Mouse (Mus musculus): ENCODE data around the gene Nabp2. TPM values are rescaled to one million over a fixed set of nuclear protein-coding genes. Genes with fewer than 3 reads are reported as not detected.

Gene Nabp2
- 48.3 TPM for polyA plus RNA-seq (2015; fragmentation: Illumina TruSeq; extraction: RNeasy Lipid Tissue Mini Kit (QIAGEN cat#74804); ENCODE audit: insufficient read depth, low replicate concordance)

DNA sequence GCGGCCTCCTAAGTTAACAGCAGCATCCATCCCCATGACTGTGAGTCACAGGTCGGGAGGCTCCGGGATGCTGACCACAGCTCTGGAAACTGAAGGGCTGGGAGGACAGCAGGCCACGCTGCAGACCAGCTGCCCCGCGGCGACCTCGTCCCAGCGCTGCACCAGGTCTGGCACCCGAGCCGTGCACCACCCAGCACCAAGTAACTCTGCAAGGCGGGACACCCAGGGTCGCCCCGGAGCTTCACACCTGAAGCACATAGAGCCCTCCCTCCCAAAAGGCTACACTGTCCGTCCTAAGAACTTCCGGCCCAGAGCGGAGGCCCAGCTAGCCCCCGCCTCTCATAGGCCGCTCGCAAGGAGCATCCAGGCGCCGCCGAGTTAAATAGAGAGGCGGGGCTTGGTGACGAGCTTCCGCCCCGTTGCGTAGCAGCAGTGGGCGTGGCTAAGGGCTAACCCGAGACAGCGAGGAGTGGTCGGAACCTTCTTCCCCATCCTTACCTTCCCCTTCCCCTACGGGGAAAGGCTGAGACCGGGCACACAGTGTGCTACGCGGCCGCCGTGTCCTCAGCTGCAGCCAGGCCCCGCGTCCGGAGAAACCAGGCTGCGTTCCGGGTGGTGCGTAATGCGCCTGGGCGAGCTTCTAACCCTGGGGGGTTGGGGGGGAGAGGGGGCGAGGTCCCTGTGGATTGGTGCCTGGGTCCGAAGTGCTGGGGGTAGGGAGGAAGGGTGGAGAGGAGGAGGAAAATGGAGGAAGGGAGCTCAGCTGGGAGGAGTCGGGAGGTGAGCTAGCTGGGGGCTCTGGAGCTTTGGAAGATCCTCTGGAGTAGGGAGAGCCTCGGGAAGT lies at the start of gene Nabp2, which contains the start of gene Rnf41:
Nabp2 (minus strand) TSS at position 282 of the 844 bp plus-strand sequence.
Rnf41 (plus strand) TSS at position 447 of the 844 bp plus-strand sequence.

DNA sequence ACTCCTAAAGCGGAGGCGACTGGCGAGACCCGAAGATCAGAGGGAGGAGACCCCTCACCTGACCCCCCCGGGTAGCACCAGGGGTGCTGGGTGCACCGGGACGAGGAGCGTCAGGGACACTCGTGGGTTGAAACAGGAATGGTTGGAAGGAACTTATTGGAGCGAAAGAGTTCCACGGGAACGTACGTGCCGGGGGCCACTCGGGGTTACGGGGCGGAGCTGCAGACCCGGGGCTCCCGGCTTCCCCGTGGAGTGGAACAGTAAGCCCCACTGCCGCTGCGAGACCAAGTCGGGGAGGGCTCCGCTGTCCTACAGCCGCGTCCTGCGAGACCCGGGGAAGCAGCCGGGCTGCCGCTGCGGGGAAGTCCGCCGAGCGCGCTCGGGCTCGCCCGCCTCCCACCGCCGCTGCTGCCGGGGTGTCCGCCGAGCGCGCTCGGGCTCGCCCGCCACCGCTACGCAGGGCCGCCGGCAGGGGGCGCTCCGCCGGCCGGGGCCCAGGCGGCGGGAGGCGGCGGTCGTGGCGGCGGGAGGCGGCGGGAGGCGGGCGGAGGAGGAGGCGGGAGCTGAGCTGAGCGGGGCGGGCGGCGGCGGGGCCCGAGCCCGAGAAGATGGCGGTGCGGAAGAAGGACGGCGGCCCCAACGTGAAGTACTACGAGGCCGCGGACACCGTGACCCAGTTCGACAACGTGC lies 47.6 kb upstream of the Nabp2 start, which contains the start of gene Smarcc2:
Smarcc2 (plus strand) TSS at position 530 of the 690 bp plus-strand sequence.

DNA sequence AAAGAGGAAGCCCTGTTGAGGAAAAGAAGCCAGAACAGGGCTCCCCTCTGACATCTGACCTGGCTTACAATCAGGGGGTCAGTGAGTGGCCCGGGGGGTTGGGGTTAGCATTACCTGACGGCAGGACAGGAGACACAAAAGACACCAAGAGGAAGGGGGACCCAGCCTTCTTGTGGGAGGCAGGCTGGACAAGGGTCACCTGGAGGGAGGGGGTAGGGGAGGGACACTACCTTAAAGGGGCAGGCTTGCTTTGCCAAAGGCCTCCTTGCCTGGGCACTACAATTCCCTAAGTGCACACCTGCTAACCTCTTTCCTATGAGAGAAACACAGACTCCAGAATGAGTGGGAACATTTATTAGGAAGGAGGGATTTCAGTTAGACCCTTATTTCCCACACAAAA lies 10.2 kb downstream of the Nabp2 start, which contains the start of gene Slc39a5:
Slc39a5 (minus strand) TSS at position 174 of the 400 bp plus-strand sequence.

GRCm38 (mm10) chr10:128376455-128377211 lies 34.7 kb downstream of the Nabp2 start, which contains the start of gene Ankrd52:
TSS of gene Ankrd52 (plus strand) at chr10:128377115.

GRCm38 (mm10) chr10:128368402-128369217 lies 42.7 kb downstream of the Nabp2 start, which contains the start of gene Coq10a:
TSS of gene Coq10a (minus strand) at chr10:128368997.

Other genes with a start within 250 kb of the Nabp2 start
- 28.3 TPM for gene Rbms2, start 231.2 kb downstream of the Nabp2 start, polyA plus RNA-seq (2015; fragmentation: Illumina TruSeq; extraction: RNeasy Lipid Tissue Mini Kit (QIAGEN cat#74804); ENCODE audit: insufficient read depth, low replicate concordance)
- 1.1 TPM for gene Gls2, start 217.0 kb downstream of the Nabp2 start, polyA plus RNA-seq (2015; fragmentation: Illumina TruSeq; extraction: RNeasy Lipid Tissue Mini Kit (QIAGEN cat#74804); ENCODE audit: insufficient read depth, low replicate concordance)
- gene Spryd4, start 199.7 kb downstream of the Nabp2 start, polyA plus RNA-seq (2015; fragmentation: Illumina TruSeq; extraction: RNeasy Lipid Tissue Mini Kit (QIAGEN cat#74804); ENCODE audit: insufficient read depth, low replicate concordance): 13.4 TPM
- not detected for gene Mip, start 185.7 kb downstream of the Nabp2 start, polyA plus RNA-seq (2015; fragmentation: Illumina TruSeq; extraction: RNeasy Lipid Tissue Mini Kit (QIAGEN cat#74804); ENCODE audit: insufficient read depth, low replicate concordance)
- 14.1 TPM for gene Timeless, start 179.4 kb downstream of the Nabp2 start, polyA plus RNA-seq (2015; fragmentation: Illumina TruSeq; extraction: RNeasy Lipid Tissue Mini Kit (QIAGEN cat#74804); ENCODE audit: insufficient read depth, low replicate concordance)
- 0.28 TPM for gene Apon, start 157.4 kb downstream of the Nabp2 start, polyA plus RNA-seq (2015; fragmentation: Illumina TruSeq; extraction: RNeasy Lipid Tissue Mini Kit (QIAGEN cat#74804); ENCODE audit: insufficient read depth, low replicate concordance)
- 1.3 TPM for gene Apof, start 142.8 kb downstream of the Nabp2 start, polyA plus RNA-seq (2015; fragmentation: Illumina TruSeq; extraction: RNeasy Lipid Tissue Mini Kit (QIAGEN cat#74804); ENCODE audit: insufficient read depth, low replicate concordance)
- 74.1 TPM for gene Stat2, start 140.9 kb downstream of the Nabp2 start, polyA plus RNA-seq (2015; fragmentation: Illumina TruSeq; extraction: RNeasy Lipid Tissue Mini Kit (QIAGEN cat#74804); ENCODE audit: insufficient read depth, low replicate concordance)
- not detected for gene Il23a, start 112.7 kb downstream of the Nabp2 start, polyA plus RNA-seq (2015; fragmentation: Illumina TruSeq; extraction: RNeasy Lipid Tissue Mini Kit (QIAGEN cat#74804); ENCODE audit: insufficient read depth, low replicate concordance)
- gene Pan2, start 108.2 kb downstream of the Nabp2 start, polyA plus RNA-seq (2015; fragmentation: Illumina TruSeq; extraction: RNeasy Lipid Tissue Mini Kit (QIAGEN cat#74804); ENCODE audit: insufficient read depth, low replicate concordance): 44.8 TPM
- 58.8 TPM for gene Cnpy2, start 89.0 kb downstream of the Nabp2 start, polyA plus RNA-seq (2015; fragmentation: Illumina TruSeq; extraction: RNeasy Lipid Tissue Mini Kit (QIAGEN cat#74804); ENCODE audit: insufficient read depth, low replicate concordance)
- 121 TPM for gene Cs, start 73.8 kb downstream of the Nabp2 start, polyA plus RNA-seq (2015; fragmentation: Illumina TruSeq; extraction: RNeasy Lipid Tissue Mini Kit (QIAGEN cat#74804); ENCODE audit: insufficient read depth, low replicate concordance)
- 42.0 TPM for gene Coq10a, start 42.5 kb downstream of the Nabp2 start, polyA plus RNA-seq (2015; fragmentation: Illumina TruSeq; extraction: RNeasy Lipid Tissue Mini Kit (QIAGEN cat#74804); ENCODE audit: insufficient read depth, low replicate concordance)
- gene Ankrd52, start 34.4 kb downstream of the Nabp2 start, polyA plus RNA-seq (2015; fragmentation: Illumina TruSeq; extraction: RNeasy Lipid Tissue Mini Kit (QIAGEN cat#74804); ENCODE audit: insufficient read depth, low replicate concordance): 35.0 TPM
- not detected for gene Slc39a5, start 10.3 kb downstream of the Nabp2 start, polyA plus RNA-seq (2015; fragmentation: Illumina TruSeq; extraction: RNeasy Lipid Tissue Mini Kit (QIAGEN cat#74804); ENCODE audit: insufficient read depth, low replicate concordance)
- 25.2 TPM for gene Rnf41, start 165 bp upstream of the Nabp2 start, polyA plus RNA-seq (2015; fragmentation: Illumina TruSeq; extraction: RNeasy Lipid Tissue Mini Kit (QIAGEN cat#74804); ENCODE audit: insufficient read depth, low replicate concordance)
- 93.2 TPM for gene Smarcc2, start 47.8 kb upstream of the Nabp2 start, polyA plus RNA-seq (2015; fragmentation: Illumina TruSeq; extraction: RNeasy Lipid Tissue Mini Kit (QIAGEN cat#74804); ENCODE audit: insufficient read depth, low replicate concordance)
- gene Myl6, start 82.7 kb upstream of the Nabp2 start, polyA plus RNA-seq (2015; fragmentation: Illumina TruSeq; extraction: RNeasy Lipid Tissue Mini Kit (QIAGEN cat#74804); ENCODE audit: insufficient read depth, low replicate concordance): 874 TPM
- gene Myl6b, start 87.2 kb upstream of the Nabp2 start, polyA plus RNA-seq (2015; fragmentation: Illumina TruSeq; extraction: RNeasy Lipid Tissue Mini Kit (QIAGEN cat#74804); ENCODE audit: insufficient read depth, low replicate concordance): 0.25 TPM
- gene Esyt1, start 114.4 kb upstream of the Nabp2 start, polyA plus RNA-seq (2015; fragmentation: Illumina TruSeq; extraction: RNeasy Lipid Tissue Mini Kit (QIAGEN cat#74804); ENCODE audit: insufficient read depth, low replicate concordance): 82.6 TPM
- gene Zc3h10, start 136.3 kb upstream of the Nabp2 start, polyA plus RNA-seq (2015; fragmentation: Illumina TruSeq; extraction: RNeasy Lipid Tissue Mini Kit (QIAGEN cat#74804); ENCODE audit: insufficient read depth, low replicate concordance): 10.0 TPM
- 904 TPM for gene Rpl41, start 137.8 kb upstream of the Nabp2 start, polyA plus RNA-seq (2015; fragmentation: Illumina TruSeq; extraction: RNeasy Lipid Tissue Mini Kit (QIAGEN cat#74804); ENCODE audit: insufficient read depth, low replicate concordance)
- gene Pa2g4, start 154.5 kb upstream of the Nabp2 start, polyA plus RNA-seq (2015; fragmentation: Illumina TruSeq; extraction: RNeasy Lipid Tissue Mini Kit (QIAGEN cat#74804); ENCODE audit: insufficient read depth, low replicate concordance): 149 TPM
- 2.2 TPM for gene Erbb3, start 178.2 kb upstream of the Nabp2 start, polyA plus RNA-seq (2015; fragmentation: Illumina TruSeq; extraction: RNeasy Lipid Tissue Mini Kit (QIAGEN cat#74804); ENCODE audit: insufficient read depth, low replicate concordance)
- gene Rps26, start 215.3 kb upstream of the Nabp2 start, polyA plus RNA-seq (2015; fragmentation: Illumina TruSeq; extraction: RNeasy Lipid Tissue Mini Kit (QIAGEN cat#74804); ENCODE audit: insufficient read depth, low replicate concordance): 387 TPM
- gene Ikzf4, start 234.5 kb upstream of the Nabp2 start, polyA plus RNA-seq (2015; fragmentation: Illumina TruSeq; extraction: RNeasy Lipid Tissue Mini Kit (QIAGEN cat#74804); ENCODE audit: insufficient read depth, low replicate concordance): 1.4 TPM